Mouse (Mus musculus) inflammation-experienced regulatory T-cells, adult 16 weeks (primary cell): ENCODE measurements around the gene Olfr221. TPM values are rescaled to one million over a fixed set of nuclear protein-coding genes. Genes with fewer than 3 reads are reported as not detected.

Source experiments
- polyA plus RNA-seq: library from polyadenylated mRNA; unstranded; fragments of 100-300 nt; shearing (Covaris generic); gene quantifications from one replicate; pipeline ENCODE4 v1.2.1, GENCODE M21; 2017

The Olfr221 gene
- 0.18 TPM for polyA plus RNA-seq

GRCm38 (mm10) chr14:52042359-52042758 is at the start of gene Olfr221:
Gene Olfr221 (minus strand): TSS chr14:52042459.

GRCm38 (mm10) chr14:52020486-52021137 is 21.6 kb downstream of the Olfr221 start, which contains the start of gene Zfp219:
Gene Zfp219 (minus strand): TSS chr14:52020733.

GRCm38 (mm10) chr14:52015445-52016100 is 26.7 kb downstream of the Olfr221 start, which contains the start of gene Tmem253:
Gene Tmem253 (plus strand): TSS chr14:52015658.

GRCm38 (mm10) chr14:51984247-51985231 is 57.7 kb downstream of the Olfr221 start, which contains the start of gene Arhgef40:
Gene Arhgef40 (plus strand): TSS chr14:51984719.

Other genes starting within 250 kb of the Olfr221 start
- not detected for gene AY358078, start 242.4 kb downstream of the Olfr221 start, polyA plus RNA-seq
- gene Ear6, start 188.8 kb downstream of the Olfr221 start, polyA plus RNA-seq: not detected
- gene Mettl17, start 157.6 kb downstream of the Olfr221 start, polyA plus RNA-seq: 110 TPM
- gene Slc39a2, start 149.6 kb downstream of the Olfr221 start, polyA plus RNA-seq: 0.46 TPM
- gene Ndrg2, start 128.3 kb downstream of the Olfr221 start, polyA plus RNA-seq: 47.0 TPM
- gene Tppp2, start 124.0 kb downstream of the Olfr221 start, polyA plus RNA-seq: not detected
- gene Rnase13, start 119.7 kb downstream of the Olfr221 start, polyA plus RNA-seq: not detected
- 1.3 TPM for gene Arhgef40, start 57.7 kb downstream of the Olfr221 start, polyA plus RNA-seq
- not detected for gene Tmem253, start 26.8 kb downstream of the Olfr221 start, polyA plus RNA-seq
- 11.7 TPM for gene Zfp219, start 21.7 kb downstream of the Olfr221 start, polyA plus RNA-seq
- gene Hnrnpc, start 61.6 kb upstream of the Olfr221 start, polyA plus RNA-seq: 513 TPM
- gene Rpgrip1, start 68.2 kb upstream of the Olfr221 start, polyA plus RNA-seq: 4.7 TPM
- 35.8 TPM for gene Supt16, start 155.0 kb upstream of the Olfr221 start, polyA plus RNA-seq
- 47.8 TPM for gene Chd8, start 215.3 kb upstream of the Olfr221 start, polyA plus RNA-seq
- 116 TPM for gene Tox4, start 236.7 kb upstream of the Olfr221 start, polyA plus RNA-seq
- gene Rab2b, start 237.1 kb upstream of the Olfr221 start, polyA plus RNA-seq: 25.7 TPM